Mouse (Mus musculus): Measurements from ENCODE around the gene Tlk2. TPM values are rescaled to one million over a fixed set of nuclear protein-coding genes. Genes with fewer than 3 reads are reported as not detected.

The Tlk2 gene
- polyA plus RNA-seq, 1 experiment: 90.1 TPM

DNA sequence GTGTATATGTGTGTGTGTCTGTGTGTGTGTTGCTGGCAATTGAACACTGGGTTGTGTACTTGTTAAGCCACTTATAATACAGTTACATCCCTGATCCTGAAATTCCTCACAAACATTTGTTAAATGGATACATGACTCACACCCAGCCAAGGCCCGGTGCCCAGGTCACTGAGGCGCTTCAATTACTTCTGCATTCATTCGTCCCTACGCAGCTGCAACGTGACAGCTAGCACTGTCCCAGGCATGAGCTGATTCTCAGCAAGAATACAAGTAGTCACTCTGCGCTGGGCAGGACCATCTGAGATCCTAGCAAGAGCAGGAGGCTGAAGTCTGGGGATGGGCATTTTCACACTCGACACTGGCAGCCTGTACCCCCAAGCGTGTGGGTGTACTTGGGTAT is 136.7 kb downstream of the Tlk2 start:
- no peaks in the 10 kb centered on the region for H3K27me3 ChIP-seq (ENCODE audit: control insufficient read depth, insufficient read depth, low read length)
- H3K36me3 ChIP-seq (ENCODE audit: control insufficient read depth, insufficient read depth, low read length): no peaks in the 10 kb centered on the region
- TF ChIP-seq POLR2A (IDR thresholded peaks at IDR 0.05; ENCODE audit: control insufficient read depth, low read depth, low read length) (no peak), CTCF (IDR thresholded peaks at IDR 0.05; ENCODE audit: control insufficient read depth, insufficient read depth, insufficient replicate concordance, low read depth, low read length) (no peak)
- no peak overlapping the region for H3K4me3 ChIP-seq (ENCODE audit: control insufficient read depth, low read depth, low read length)
- no peak overlapping the region for H3K27ac ChIP-seq (ENCODE audit: control insufficient read depth, insufficient read depth, low read depth, low read length)
- peaks cover 6% of the 10 kb centered on the region for H3K4me1 ChIP-seq (ENCODE audit: control insufficient read depth, insufficient read depth, low read length)

DNA sequence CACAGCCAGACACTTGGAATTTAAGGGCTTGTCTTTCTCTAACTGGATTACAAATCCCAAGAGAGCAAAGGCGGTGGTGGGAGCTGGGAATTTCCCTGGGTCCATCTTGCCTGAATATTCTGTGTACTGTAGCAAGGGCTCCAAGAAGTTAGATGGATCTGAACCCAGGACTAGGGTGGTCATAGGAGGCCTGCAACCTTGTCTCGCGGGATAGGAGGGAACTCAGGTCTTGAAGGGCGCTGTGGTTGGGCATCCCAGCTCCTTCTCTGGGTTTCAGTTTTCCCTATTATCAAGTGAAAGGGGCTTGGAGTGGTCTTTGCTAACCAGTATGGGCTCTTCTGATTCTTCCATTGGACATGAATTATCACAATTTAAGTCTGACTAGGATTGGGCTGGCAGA is 137.5 kb downstream of the Tlk2 start:
- TF ChIP-seq CTCF (IDR thresholded peaks at IDR 0.05; ENCODE audit: control insufficient read depth, insufficient read depth, insufficient replicate concordance, low read depth, low read length) (no peak), POLR2A (IDR thresholded peaks at IDR 0.05; ENCODE audit: control insufficient read depth, low read depth, low read length) (no peak)
- Histone ChIP-seq H3K27me3 (ENCODE audit: control insufficient read depth, insufficient read depth, low read length) (no peaks in the 10 kb centered on the region), H3K4me3 (ENCODE audit: control insufficient read depth, low read depth, low read length) (no peak overlapping the region), H3K27ac (ENCODE audit: control insufficient read depth, insufficient read depth, low read depth, low read length) (no peak overlapping the region), H3K36me3 (ENCODE audit: control insufficient read depth, insufficient read depth, low read length) (no peaks in the 10 kb centered on the region), H3K4me1 (ENCODE audit: control insufficient read depth, insufficient read depth, low read length) (peaks cover 6% of the 10 kb centered on the region)

DNA sequence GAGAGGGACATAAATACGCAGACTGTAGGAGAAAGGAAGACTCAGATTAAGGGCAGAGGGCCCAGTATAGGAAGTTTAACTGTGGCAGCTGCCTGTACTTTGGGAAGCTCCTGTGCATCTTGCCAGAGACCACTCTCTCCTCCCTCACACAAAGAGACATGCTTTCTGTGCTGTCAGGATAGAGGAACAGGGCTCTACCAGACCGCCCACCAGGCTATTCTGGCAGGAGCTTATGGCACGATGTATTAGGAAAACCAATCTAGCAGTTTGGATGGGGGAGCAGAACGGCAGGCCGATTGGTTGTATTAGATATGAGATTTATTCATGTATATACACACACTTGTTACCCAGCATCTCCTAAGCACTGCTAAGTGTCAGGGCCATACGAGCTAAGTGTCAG is 139.2 kb downstream of the Tlk2 start:
- Histone ChIP-seq H3K27me3 (ENCODE audit: control insufficient read depth, insufficient read depth, low read length) (no peaks in the 10 kb centered on the region), H3K36me3 (ENCODE audit: control insufficient read depth, insufficient read depth, low read length) (no peaks in the 10 kb centered on the region), H3K4me1 (ENCODE audit: control insufficient read depth, insufficient read depth, low read length) (no peaks in the 10 kb centered on the region), H3K27ac (ENCODE audit: control insufficient read depth, insufficient read depth, low read depth, low read length) (no peak overlapping the region), H3K4me3 (ENCODE audit: control insufficient read depth, low read depth, low read length) (no peak overlapping the region)
- TF ChIP-seq POLR2A (IDR thresholded peaks at IDR 0.05; ENCODE audit: control insufficient read depth, low read depth, low read length) (no peak), CTCF (IDR thresholded peaks at IDR 0.05; ENCODE audit: control insufficient read depth, insufficient read depth, insufficient replicate concordance, low read depth, low read length) (no peak)

DNA sequence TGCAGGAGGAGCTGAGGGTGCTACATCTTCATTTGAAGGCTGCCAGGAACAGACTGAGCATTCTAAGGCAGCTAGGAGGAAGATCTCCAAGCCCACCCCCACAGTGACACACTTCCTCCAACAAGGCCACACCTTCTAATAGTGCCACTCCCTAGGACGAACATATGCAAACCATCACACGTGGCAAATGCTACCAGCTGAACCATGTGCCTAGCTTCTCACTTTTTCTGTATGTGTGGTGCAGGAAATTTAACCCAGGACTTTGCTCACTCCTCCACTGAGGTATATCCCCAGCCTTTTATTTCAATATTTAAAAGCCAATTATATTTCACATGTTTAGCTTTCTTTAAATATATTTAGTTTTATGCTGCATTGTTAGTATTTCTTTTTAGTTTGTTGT is 142.5 kb downstream of the Tlk2 start:
- Histone ChIP-seq H3K4me1 (ENCODE audit: control insufficient read depth, insufficient read depth, low read length) (no peaks in the 10 kb centered on the region), H3K36me3 (ENCODE audit: control insufficient read depth, insufficient read depth, low read length) (no peaks in the 10 kb centered on the region), H3K27me3 (ENCODE audit: control insufficient read depth, insufficient read depth, low read length) (no peaks in the 10 kb centered on the region), H3K4me3 (ENCODE audit: control insufficient read depth, low read depth, low read length) (no peak overlapping the region), H3K27ac (ENCODE audit: control insufficient read depth, insufficient read depth, low read depth, low read length) (no peak overlapping the region)
- TF ChIP-seq POLR2A (IDR thresholded peaks at IDR 0.05; ENCODE audit: control insufficient read depth, low read depth, low read length) (no peak), CTCF (IDR thresholded peaks at IDR 0.05; ENCODE audit: control insufficient read depth, insufficient read depth, insufficient replicate concordance, low read depth, low read length) (no peak)

DNA sequence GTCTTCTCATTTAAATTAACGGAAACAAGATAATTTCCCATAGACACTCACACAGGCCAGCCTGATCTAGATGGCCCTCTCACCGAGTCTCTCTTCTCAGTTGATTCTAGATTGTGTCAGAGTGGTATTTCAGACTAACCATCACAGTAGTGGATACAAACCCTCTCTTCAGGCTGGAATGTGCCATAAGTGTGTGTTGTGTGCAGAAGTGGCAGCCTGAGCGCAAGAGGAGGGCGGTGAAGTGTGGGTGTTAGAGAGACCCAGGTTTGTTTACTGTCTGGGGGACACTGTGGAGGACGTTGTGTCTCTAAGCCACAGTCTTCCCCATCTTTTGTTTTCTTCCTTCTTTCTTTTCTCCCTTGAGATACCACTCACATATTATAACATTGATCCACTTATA is 144.9 kb downstream of the Tlk2 start:
- Histone ChIP-seq H3K4me1 (ENCODE audit: control insufficient read depth, insufficient read depth, low read length) (no peaks in the 10 kb centered on the region), H3K4me3 (ENCODE audit: control insufficient read depth, low read depth, low read length) (no peak overlapping the region), H3K27me3 (ENCODE audit: control insufficient read depth, insufficient read depth, low read length) (no peaks in the 10 kb centered on the region), H3K27ac (ENCODE audit: control insufficient read depth, insufficient read depth, low read depth, low read length) (no peak overlapping the region), H3K36me3 (ENCODE audit: control insufficient read depth, insufficient read depth, low read length) (no peaks in the 10 kb centered on the region)
- no peak for TF ChIP-seq CTCF (IDR thresholded peaks at IDR 0.05; ENCODE audit: control insufficient read depth, insufficient read depth, insufficient replicate concordance, low read depth, low read length)
- no peak for TF ChIP-seq POLR2A (IDR thresholded peaks at IDR 0.05; ENCODE audit: control insufficient read depth, low read depth, low read length)

DNA sequence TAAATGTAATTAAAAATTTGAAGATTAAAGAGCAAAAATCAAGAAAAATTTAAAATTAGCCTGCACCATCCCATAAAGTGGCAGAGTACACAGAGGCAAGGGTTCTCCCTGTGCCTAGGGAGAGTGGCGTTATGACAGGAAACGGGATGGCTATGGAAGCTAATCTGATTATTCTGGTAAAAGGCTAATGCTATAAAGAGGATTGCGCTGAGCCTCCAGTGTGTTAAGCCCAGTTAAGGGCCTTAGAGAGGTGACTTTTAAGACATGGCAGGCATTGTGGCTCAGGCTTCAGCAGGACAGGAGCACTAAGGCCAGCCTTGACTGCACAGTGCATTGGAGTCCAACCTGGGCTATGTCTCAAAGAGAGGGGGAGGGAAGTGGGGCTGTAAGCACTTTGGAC is 148.5 kb downstream of the Tlk2 start:
- H3K27ac ChIP-seq (ENCODE audit: control insufficient read depth, insufficient read depth, low read depth, low read length): no peak overlapping the region
- H3K4me1 ChIP-seq (ENCODE audit: control insufficient read depth, insufficient read depth, low read length): no peaks in the 10 kb centered on the region
- no peaks in the 10 kb centered on the region for H3K36me3 ChIP-seq (ENCODE audit: control insufficient read depth, insufficient read depth, low read length)
- H3K27me3 ChIP-seq (ENCODE audit: control insufficient read depth, insufficient read depth, low read length): no peaks in the 10 kb centered on the region
- TF ChIP-seq CTCF (IDR thresholded peaks at IDR 0.05; ENCODE audit: control insufficient read depth, insufficient read depth, insufficient replicate concordance, low read depth, low read length) (no peak), POLR2A (IDR thresholded peaks at IDR 0.05; ENCODE audit: control insufficient read depth, low read depth, low read length) (no peak)
- H3K4me3 ChIP-seq (ENCODE audit: control insufficient read depth, low read depth, low read length): no peak overlapping the region

DNA sequence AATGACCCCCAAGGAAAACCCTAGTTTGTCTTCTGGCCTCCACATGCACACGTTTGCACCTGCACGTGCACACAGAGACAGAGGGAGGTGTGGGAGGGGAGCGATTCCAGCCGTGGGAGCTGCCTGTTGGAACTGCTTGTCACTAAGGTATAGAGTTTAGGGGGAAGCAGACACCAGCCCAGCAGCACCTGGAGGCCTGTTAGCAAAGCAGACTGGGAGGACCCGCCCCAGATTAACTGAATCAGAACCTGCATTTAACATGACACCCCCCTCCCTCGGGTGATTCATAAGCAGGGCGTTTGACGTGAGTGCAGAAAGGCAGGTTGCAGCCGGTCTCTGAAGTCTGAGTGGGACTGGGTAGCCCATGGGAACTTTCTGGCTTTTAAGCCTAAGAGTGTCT is 151.4 kb downstream of the Tlk2 start:
- H3K4me3 ChIP-seq (ENCODE audit: control insufficient read depth, low read depth, low read length): no peak overlapping the region

DNA sequence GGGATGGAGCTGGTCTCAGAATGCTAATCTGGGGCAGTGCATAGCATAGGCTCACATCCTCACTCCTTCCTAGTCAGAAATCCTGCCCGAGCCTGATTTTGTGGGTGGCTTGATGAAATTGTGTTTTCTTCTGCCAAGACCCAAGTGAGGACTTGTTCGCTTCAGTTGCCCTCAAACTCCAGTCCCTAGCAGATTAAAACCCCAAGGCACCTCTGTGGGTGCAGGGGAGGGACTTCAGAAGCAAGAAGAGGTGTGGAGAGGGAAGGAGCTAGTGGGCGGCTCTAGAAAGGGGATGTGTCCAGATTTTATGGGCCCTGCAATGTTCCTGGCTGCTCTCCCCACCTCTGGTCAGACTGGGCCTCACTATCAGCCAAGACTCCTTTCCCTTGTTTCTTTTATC is 152.5 kb downstream of the Tlk2 start:
- Histone ChIP-seq H3K4me1 (ENCODE audit: control insufficient read depth, insufficient read depth, low read length) (no peaks in the 10 kb centered on the region), H3K4me3 (ENCODE audit: control insufficient read depth, low read depth, low read length) (no peak overlapping the region), H3K36me3 (ENCODE audit: control insufficient read depth, insufficient read depth, low read length) (no peaks in the 10 kb centered on the region), H3K27ac (ENCODE audit: control insufficient read depth, insufficient read depth, low read depth, low read length) (no peak overlapping the region), H3K27me3 (ENCODE audit: control insufficient read depth, insufficient read depth, low read length) (no peaks in the 10 kb centered on the region)
- TF ChIP-seq POLR2A (IDR thresholded peaks at IDR 0.05; ENCODE audit: control insufficient read depth, low read depth, low read length): no peak
- TF ChIP-seq CTCF (IDR thresholded peaks at IDR 0.05; ENCODE audit: control insufficient read depth, insufficient read depth, insufficient replicate concordance, low read depth, low read length): no peak

More for the DNA sequence above, 151.4 kb downstream of the Tlk2 start:
- H3K27ac ChIP-seq (ENCODE audit: control insufficient read depth, insufficient read depth, low read depth, low read length): no peak overlapping the region
- H3K36me3 ChIP-seq (ENCODE audit: control insufficient read depth, insufficient read depth, low read length): no peaks in the 10 kb centered on the region
- H3K27me3 ChIP-seq (ENCODE audit: control insufficient read depth, insufficient read depth, low read length): no peaks in the 10 kb centered on the region
- TF ChIP-seq POLR2A (IDR thresholded peaks at IDR 0.05; ENCODE audit: control insufficient read depth, low read depth, low read length) (no peak), CTCF (IDR thresholded peaks at IDR 0.05; ENCODE audit: control insufficient read depth, insufficient read depth, insufficient replicate concordance, low read depth, low read length) (no peak)
- no peaks in the 10 kb centered on the region for H3K4me1 ChIP-seq (ENCODE audit: control insufficient read depth, insufficient read depth, low read length)
